Mouse (Mus musculus): ENCODE data around the gene Ms4a4b. TPM values are rescaled to one million over a fixed set of nuclear protein-coding genes. Genes with fewer than 3 reads are reported as not detected.
"Not testable (repeated sequence)": the region's sequence is repeated elsewhere in the genome, so short reads cannot be mapped to it uniquely, and the experiment has no call there.

Gene Ms4a4b
- polyA plus RNA-seq (2015; fragmentation: Nextera tagmentation; extraction: Ambion mirVana), result not detected in 2 replicates

DNA sequence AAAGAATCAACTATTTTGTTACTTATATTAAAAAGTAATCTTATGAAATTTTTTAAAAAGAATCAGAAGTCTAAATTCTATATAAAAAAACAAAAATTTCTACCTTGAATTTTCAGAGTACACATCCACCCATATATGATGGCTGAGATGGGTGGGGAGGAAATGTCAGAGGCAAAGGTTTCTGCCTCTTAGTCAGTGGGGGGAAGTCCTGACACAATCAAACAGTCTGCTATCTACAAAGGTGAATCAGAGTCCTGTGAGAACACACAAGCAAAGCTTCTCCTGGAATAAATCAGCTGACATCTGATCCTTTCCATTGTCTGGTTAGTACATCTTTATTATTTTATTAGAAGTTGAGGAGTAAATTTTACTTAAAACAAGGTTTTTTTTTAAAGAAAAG, at the start of gene Ms4a4b:
Gene Ms4a4b, plus strand, starts transcription at position 216 of the 400 bp plus-strand sequence.
- Histone ChIP-seq H3K4me1 (no peaks in the 10 kb centered on the region), H3K4me3 (no peak within 1 kb of the TSS), H3K27ac (replicated peaks) (no peak within 1 kb of the TSS), H3K27me3 (replicated peaks) (no peaks in the 10 kb centered on the region), H3K9me3 (no peaks in the 10 kb centered on the region), H3K36me3 (no peaks in the 10 kb centered on the region), H3K4me2 (no peak within 1 kb of the TSS), H3K9ac (no peak within 1 kb of the TSS)
- no peak for ATAC-seq (ENCODE audit: extremely low read depth, insufficient number of reproducible peaks, low FRiP score, low TSS enrichment)

DNA sequence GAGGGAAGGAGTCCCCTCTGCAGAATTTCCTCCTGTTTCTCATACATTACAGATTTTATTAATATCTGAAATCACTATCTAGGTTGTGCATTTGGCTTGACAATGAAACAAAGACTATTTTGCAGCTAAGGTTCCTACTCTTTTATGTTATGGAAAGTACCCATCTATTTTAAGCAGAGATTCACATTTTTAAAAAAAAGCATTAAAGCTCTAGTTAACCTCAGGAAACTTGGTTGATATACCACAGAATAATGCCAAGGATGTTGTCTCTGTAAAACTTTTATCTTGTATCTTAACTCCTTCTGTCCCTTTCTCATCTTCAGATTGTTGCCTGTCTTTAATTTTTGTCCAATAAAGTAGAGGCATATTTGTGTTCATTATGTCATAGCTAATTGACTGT, 47.6 kb upstream of the Ms4a4b start:
- ATAC-seq (ENCODE audit: extremely low read depth, insufficient number of reproducible peaks, low FRiP score, low TSS enrichment), result no peak
- Histone ChIP-seq H3K27me3 (replicated peaks) (no peaks in the 10 kb centered on the region), H3K4me2 (no peak overlapping the region), H3K9me3 (no peaks in the 10 kb centered on the region), H3K4me1 (no peaks in the 10 kb centered on the region), H3K9ac (no peak overlapping the region), H3K36me3 (no peaks in the 10 kb centered on the region), H3K4me3 (no peak overlapping the region), H3K27ac (replicated peaks) (no peak overlapping the region)

DNA sequence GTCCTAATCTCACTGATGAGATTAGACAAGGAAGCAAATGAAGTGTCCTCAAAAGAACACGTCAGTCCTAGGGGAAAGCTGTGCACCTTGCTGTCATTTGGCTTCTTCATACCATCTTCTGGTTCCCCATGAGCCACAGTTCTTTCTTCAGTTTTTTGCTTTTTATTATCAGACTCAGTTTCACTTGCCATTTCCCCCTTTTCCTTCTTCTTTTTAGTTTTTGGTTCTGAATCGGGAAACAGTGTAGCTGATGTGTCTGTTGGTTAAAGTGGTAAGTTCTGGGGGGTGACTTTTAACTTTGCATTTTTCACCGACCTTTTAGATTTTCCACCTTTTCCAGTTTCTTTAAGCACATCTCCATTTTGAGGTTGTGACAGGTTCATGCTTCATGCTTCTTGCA, 38.8 kb upstream of the Ms4a4b start, which contains the start of gene Ms4a4c:
Gene Ms4a4c, plus strand, starts transcription at position 244 of the 400 bp plus-strand sequence.
- no peaks in the 10 kb centered on the region for H3K4me1 ChIP-seq
- WGBS, result 77% methylated on average over 3 of the region's 3 CpGs
- H3K27ac ChIP-seq (replicated peaks), result no peak within 1 kb of the TSS
- ATAC-seq (ENCODE audit: extremely low read depth, insufficient number of reproducible peaks, low FRiP score, low TSS enrichment), result no peak
- H3K36me3 ChIP-seq, result no peaks in the 10 kb centered on the region
- no peaks in the 10 kb centered on the region for H3K9me3 ChIP-seq
- H3K4me3 ChIP-seq, result no peak within 1 kb of the TSS
- H3K27me3 ChIP-seq (replicated peaks), result no peaks in the 10 kb centered on the region
- H3K4me2 ChIP-seq, result no peak within 1 kb of the TSS
- no peak within 1 kb of the TSS for H3K9ac ChIP-seq

- no peak overlapping the region for H3K9ac ChIP-seq
- H3K9me3 ChIP-seq, result no peaks in the 10 kb centered on the region
- no peak overlapping the region for H3K4me2 ChIP-seq
- no peak overlapping the region for H3K4me3 ChIP-seq
- ATAC-seq (ENCODE audit: extremely low read depth, insufficient number of reproducible peaks, low FRiP score, low TSS enrichment), result no peak
- H3K27me3 ChIP-seq (replicated peaks), result no peaks in the 10 kb centered on the region
- H3K36me3 ChIP-seq, result no peaks in the 10 kb centered on the region
- no peaks in the 10 kb centered on the region for H3K4me1 ChIP-seq
- H3K27ac ChIP-seq (replicated peaks), result no peak overlapping the region
Observed at GRCm38 (mm10) chr19:11407428-11407827, 35.9 kb upstream of the Ms4a4b start.

- no peak overlapping the region for H3K4me2 ChIP-seq
- no peak overlapping the region for H3K4me3 ChIP-seq
- H3K27ac ChIP-seq (replicated peaks), result no peak overlapping the region
- no peak for ATAC-seq (ENCODE audit: extremely low read depth, insufficient number of reproducible peaks, low FRiP score, low TSS enrichment)
- no peaks in the 10 kb centered on the region for H3K36me3 ChIP-seq
- 69% methylated on average over 1 of the region's 1 CpGs for WGBS
- H3K27me3 ChIP-seq (replicated peaks), result no peaks in the 10 kb centered on the region
- no peaks in the 10 kb centered on the region for H3K9me3 ChIP-seq
- H3K9ac ChIP-seq, result no peak overlapping the region
- no peaks in the 10 kb centered on the region for H3K4me1 ChIP-seq
Observed at GRCm38 (mm10) chr19:11408591-11408990, 34.8 kb upstream of the Ms4a4b start.

DNA sequence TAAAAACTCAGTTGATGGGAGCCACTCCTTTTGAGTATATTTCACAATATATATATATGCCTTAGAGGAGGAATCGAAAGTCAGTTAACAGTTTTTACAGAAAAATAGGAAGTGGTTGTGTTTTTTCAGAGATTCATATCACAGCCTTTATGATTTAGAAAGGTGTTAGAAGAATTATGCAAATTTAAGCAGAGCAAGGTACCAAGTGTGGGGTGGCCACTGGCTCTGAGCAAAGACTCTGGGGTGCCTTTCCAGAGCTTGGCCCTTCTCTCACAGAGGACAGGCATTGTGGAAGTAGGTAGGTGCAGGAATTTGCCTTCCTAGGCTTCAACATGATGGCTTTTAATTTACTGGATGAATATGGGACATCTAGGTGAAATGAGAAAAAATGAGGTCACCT, 31.7 kb upstream of the Ms4a4b start:
- Histone ChIP-seq H3K4me1 (no peaks in the 10 kb centered on the region), H3K9me3 (no peaks in the 10 kb centered on the region), H3K4me2 (no peak overlapping the region), H3K27me3 (replicated peaks) (no peaks in the 10 kb centered on the region), H3K36me3 (no peaks in the 10 kb centered on the region), H3K27ac (replicated peaks) (no peak overlapping the region), H3K4me3 (no peak overlapping the region), H3K9ac (no peak overlapping the region)
- no peak for ATAC-seq (ENCODE audit: extremely low read depth, insufficient number of reproducible peaks, low FRiP score, low TSS enrichment)
- 67% methylated on average over 1 of the region's 1 CpGs for WGBS

GRCm38 (mm10) chr19:11414084-11414483, 29.3 kb upstream of the Ms4a4b start:
- Histone ChIP-seq H3K4me2 (no peak overlapping the region), H3K27me3 (replicated peaks) (no peaks in the 10 kb centered on the region)
- WGBS, result 79% methylated on average over 1 of the region's 1 CpGs

DNA sequence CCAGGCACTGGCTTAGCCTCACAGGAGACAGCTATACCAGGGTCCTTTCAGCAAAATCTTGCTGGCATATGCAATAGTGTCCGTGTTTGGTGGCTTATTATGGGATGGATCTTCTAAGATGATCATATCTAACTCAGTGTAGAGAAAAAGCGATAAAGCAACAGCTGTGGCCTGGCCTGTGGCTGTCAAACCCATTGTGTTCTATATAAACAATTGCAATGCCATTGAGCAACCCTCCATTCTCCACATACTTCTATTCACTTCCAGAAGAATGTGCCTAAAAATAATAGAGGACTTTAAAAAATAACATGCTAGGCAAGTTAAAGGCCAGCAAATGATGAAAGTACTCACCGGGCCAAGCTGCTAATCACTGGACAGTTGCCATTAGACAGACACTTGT, 27.8 kb upstream of the Ms4a4b start:
- WGBS, result 57% methylated on average over 3 of the region's 3 CpGs
- ATAC-seq (ENCODE audit: extremely low read depth, insufficient number of reproducible peaks, low FRiP score, low TSS enrichment), result no peak
- H3K27ac ChIP-seq (replicated peaks), result no peak overlapping the region
- H3K27me3 ChIP-seq (replicated peaks), result no peaks in the 10 kb centered on the region
- no peaks in the 10 kb centered on the region for H3K36me3 ChIP-seq
- no peaks in the 10 kb centered on the region for H3K9me3 ChIP-seq
- no peak overlapping the region for H3K9ac ChIP-seq
- H3K4me1 ChIP-seq, result no peaks in the 10 kb centered on the region
- H3K4me3 ChIP-seq, result no peak overlapping the region
- H3K4me2 ChIP-seq, result no peak overlapping the region

More at GRCm38 (mm10) chr19:11414084-11414483, 29.3 kb upstream of the Ms4a4b start:
- no peak for ATAC-seq (ENCODE audit: extremely low read depth, insufficient number of reproducible peaks, low FRiP score, low TSS enrichment)
- H3K4me1 ChIP-seq, result no peaks in the 10 kb centered on the region
- no peak overlapping the region for H3K4me3 ChIP-seq
- no peak overlapping the region for H3K27ac ChIP-seq (replicated peaks)
- no peak overlapping the region for H3K9ac ChIP-seq
- H3K36me3 ChIP-seq, result no peaks in the 10 kb centered on the region
- H3K9me3 ChIP-seq, result no peaks in the 10 kb centered on the region

DNA sequence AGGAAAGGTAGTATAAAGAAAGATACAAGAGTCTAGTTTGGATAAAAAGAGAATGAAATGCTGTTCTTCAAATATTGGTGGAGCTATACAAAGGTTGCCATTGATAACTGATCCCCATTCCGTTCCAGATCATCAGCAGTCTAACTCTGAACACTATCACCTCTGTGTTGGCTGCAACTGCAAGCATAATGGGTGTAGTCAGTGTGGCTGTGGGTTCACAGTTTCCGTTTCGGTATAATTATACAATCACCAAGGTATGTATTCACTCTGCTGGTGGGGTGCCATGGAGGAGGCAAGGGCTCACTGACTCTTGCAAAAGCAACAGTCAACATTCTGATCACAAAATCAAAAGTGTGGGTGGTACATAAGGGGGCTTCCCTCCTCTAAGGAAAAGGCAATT, 24.5 kb upstream of the Ms4a4b start:
- not testable (repeated sequence) for H3K27ac ChIP-seq (replicated peaks); H3K9ac ChIP-seq; H3K36me3 ChIP-seq; H3K9me3 ChIP-seq; H3K4me3 ChIP-seq; H3K27me3 ChIP-seq (replicated peaks); ATAC-seq (ENCODE audit: extremely low read depth, insufficient number of reproducible peaks, low FRiP score, low TSS enrichment); H3K4me1 ChIP-seq; H3K4me2 ChIP-seq
- WGBS, result 73% methylated on average over 3 of the region's 3 CpGs

GRCm38 (mm10) chr19:11431209-11431608, 12.1 kb upstream of the Ms4a4b start:
- H3K4me1 ChIP-seq; H3K9ac ChIP-seq; H3K4me2 ChIP-seq; ATAC-seq (ENCODE audit: extremely low read depth, insufficient number of reproducible peaks, low FRiP score, low TSS enrichment); H3K4me3 ChIP-seq; H3K36me3 ChIP-seq; H3K27me3 ChIP-seq (replicated peaks); H3K9me3 ChIP-seq; H3K27ac ChIP-seq (replicated peaks): not testable (repeated sequence)
- 73% methylated on average over 1 of the region's 1 CpGs for WGBS

DNA sequence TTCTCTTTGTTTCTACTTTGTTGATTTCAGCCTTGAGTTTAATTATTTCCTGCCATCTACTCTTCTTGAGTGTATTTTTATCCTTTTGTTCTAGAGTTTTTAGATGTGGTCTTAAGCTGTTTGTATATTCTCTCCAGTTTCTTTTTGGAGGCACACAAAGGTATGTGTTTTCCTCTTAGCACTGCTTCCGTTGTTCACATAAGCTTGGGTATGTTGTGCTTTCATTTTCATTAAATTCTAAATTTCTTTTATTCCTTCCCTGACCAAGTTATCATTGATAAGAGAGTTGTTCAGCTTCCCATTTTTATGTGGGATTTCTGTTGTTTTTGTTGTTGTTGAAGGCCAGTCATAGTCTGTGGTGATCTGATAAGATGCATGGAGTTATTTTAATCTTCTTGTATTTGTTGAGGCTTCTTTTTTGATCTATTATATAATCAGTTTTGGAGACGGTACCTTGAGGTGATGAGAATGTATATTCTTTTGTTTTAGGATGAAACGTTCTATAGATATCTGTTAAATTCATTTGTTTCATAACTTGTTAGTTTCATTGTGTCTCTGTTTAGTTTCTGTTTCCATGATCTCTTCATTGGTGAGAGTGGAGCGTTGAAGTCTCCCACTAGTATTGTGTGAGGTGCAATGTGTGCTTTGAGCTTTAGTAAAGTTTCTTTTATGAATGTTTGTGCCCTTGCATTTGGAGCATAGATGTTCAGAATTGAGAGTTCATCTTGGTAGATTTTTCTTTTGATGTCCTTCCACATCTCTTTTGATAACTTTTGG, 8.1 kb upstream of the Ms4a4b start:
- H3K9ac ChIP-seq, result no peak overlapping the region
- WGBS, result 75% methylated on average over 4 of the region's 4 CpGs
- H3K4me2 ChIP-seq, result no peak overlapping the region
- ATAC-seq (ENCODE audit: extremely low read depth, insufficient number of reproducible peaks, low FRiP score, low TSS enrichment), result no peak
- no peaks in the 10 kb centered on the region for H3K4me1 ChIP-seq
- no peak overlapping the region for H3K27ac ChIP-seq (replicated peaks)
- H3K27me3 ChIP-seq (replicated peaks), result no peaks in the 10 kb centered on the region
- H3K4me3 ChIP-seq, result no peak overlapping the region
- H3K9me3 ChIP-seq, result no peaks in the 10 kb centered on the region
- H3K36me3 ChIP-seq, result no peaks in the 10 kb centered on the region

DNA sequence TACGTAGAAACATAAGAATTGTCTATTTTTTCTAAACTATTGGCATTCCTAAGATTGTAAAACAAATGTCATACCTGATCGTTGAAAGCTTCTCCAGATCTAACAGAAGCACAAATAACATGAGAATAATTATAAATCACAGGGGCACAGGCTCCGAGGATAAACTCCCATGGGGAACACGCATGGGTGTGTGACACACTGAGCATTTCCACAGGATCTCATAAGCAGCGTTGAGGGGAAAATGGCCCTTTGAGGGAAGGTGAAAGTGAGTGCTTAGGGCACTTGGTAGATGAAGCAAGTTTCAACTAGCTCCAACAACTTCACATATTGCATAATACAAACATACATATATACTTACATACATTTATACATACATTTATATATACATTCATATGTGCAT, 611 bp downstream of the Ms4a4b start:
- no peak for ATAC-seq (ENCODE audit: extremely low read depth, insufficient number of reproducible peaks, low FRiP score, low TSS enrichment)
- Histone ChIP-seq H3K27me3 (replicated peaks) (no peaks in the 10 kb centered on the region), H3K9me3 (no peaks in the 10 kb centered on the region), H3K4me3 (no peak overlapping the region), H3K36me3 (no peaks in the 10 kb centered on the region), H3K9ac (no peak overlapping the region), H3K27ac (replicated peaks) (no peak overlapping the region), H3K4me2 (no peak overlapping the region), H3K4me1 (no peaks in the 10 kb centered on the region)
- 76% methylated on average over 5 of the region's 5 CpGs for WGBS
